Mouse (Mus musculus) limb, embryonic 12.5 days (tissue): Measurements from ENCODE around the gene Ptgds. TPM values are rescaled to one million over a fixed set of nuclear protein-coding genes. Genes with fewer than 3 reads are reported as not detected.

Source experiments
- ATAC-seq: fragments of 200-750 bp; cut with Nextera tagmentation; 2 replicates; pipeline ENCODE4 v1.8.0; 2017; ENCODE audit warnings: low read depth, moderate TSS enrichment; ENCODE audit not compliant: insufficient number of reproducible peaks, insufficient read depth, low FRiP score, low TSS enrichment
- H3K27ac ChIP-seq: fragments of 300-500 bp; sonication (generic); 2 replicates; pipeline ENCODE4 v1.5.1; 2016; ENCODE audit warnings: mild to moderate bottlenecking, moderate library complexity
- H3K27me3 ChIP-seq: fragments of 300-500 bp; sonication (generic); 2 replicates; pipeline ENCODE4 v1.6.1; 2016; ENCODE audit warnings: mild to moderate bottlenecking, moderate library complexity
- H3K36me3 ChIP-seq: fragments of 300-500 bp; sonication (generic); 2 replicates; pipeline ENCODE4 v1.6.1; 2016; ENCODE audit warnings: mild to moderate bottlenecking, moderate library complexity
- H3K4me1 ChIP-seq: fragments of 300-500 bp; sonication (generic); replicated peaks from 2 replicates; pipeline ENCODE4 v1.6.1; 2016
- H3K4me2 ChIP-seq: fragments of 300-500 bp; sonication (generic); 2 replicates; pipeline ENCODE4 v1.6.1; 2016; ENCODE audit warnings: mild to moderate bottlenecking, moderate library complexity
- H3K4me3 ChIP-seq: fragments of 300-500 bp; sonication (generic); replicated peaks from 2 replicates; pipeline ENCODE4 v1.5.1; 2016; ENCODE audit warnings: mild to moderate bottlenecking
- H3K9ac ChIP-seq: fragments of 300-500 bp; sonication (generic); replicated peaks from 2 replicates; pipeline ENCODE4 v1.6.1; 2016; ENCODE audit warnings: mild to moderate bottlenecking, moderate library complexity
- H3K9me3 ChIP-seq: fragments of 300-500 bp; sonication (generic); 2 replicates; pipeline ENCODE4 v1.6.1; 2016; ENCODE audit warnings: mild to moderate bottlenecking, moderate library complexity
- WGBS: fragments of 180-500 bp; shearing (Covaris S2); methylation state at CpG from one replicate; pipeline ENCODE4 v1.1.7; 2016; 5-methylcytosine and 5-hydroxymethylcytosine counted together
- polyA plus RNA-seq: library from polyadenylated mRNA; unstranded; fragments of >200 nt; fragmentation: Nextera tagmentation; extraction: Ambion mirVana; gene quantifications from 2 replicates; pipeline ENCODE4 v1.2.1, GENCODE M21; 2016

The Ptgds gene
- polyA plus RNA-seq, 1 experiment from 2014 or later, result 0.35 TPM

DNA sequence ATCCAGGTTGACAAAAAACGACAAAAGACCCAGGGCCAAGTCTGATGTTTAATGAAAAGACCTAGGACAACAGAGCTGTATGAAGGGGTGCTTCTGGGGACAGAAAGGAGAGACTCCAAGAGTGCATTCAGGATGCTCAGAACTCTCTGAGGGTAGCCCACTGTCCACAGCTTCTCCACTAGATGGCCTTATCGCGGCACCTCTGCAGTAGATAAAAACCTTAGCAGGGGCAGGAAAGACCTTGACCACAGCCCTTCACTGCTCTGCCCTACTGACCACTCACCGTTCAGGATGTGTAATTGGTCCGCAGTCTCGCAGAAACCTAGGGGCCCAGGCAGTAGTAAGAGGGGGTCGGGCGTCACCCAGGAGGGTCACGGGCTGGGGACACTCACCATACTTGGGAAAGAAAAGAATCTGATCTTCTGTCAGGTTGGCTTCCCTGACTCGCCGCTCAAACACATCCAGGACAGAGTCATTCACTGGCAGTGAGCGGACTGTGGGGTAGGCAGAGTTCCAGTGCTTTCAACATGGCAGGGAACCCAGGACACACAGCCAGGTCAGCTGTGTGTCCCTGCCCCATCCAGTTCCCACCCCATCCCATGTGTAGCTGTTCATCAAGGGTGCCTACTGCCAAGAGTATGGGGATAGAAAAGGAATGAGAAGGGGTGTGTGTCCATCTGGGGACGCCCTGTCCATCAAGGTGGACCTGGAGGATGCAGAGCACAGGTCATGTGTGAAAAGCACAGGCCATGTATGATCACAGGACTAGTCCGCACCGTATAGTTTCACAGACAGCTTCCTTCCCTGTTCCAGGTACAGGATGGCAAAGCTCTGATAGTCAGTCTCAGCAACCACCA, 29.0 kb upstream of the Ptgds start:
- no peaks in the 10 kb centered on the region for H3K9me3 ChIP-seq
- no peak for ATAC-seq
- no peaks in the 10 kb centered on the region for H3K27me3 ChIP-seq
- no peak overlapping the region for H3K9ac ChIP-seq
- H3K4me2 ChIP-seq, result no peak overlapping the region
- 72% methylated on average over 15 of the region's 15 CpGs for WGBS
- H3K4me3 ChIP-seq, result no peak overlapping the region
- H3K4me1 ChIP-seq, result peaks cover 15% of the 10 kb centered on the region
- H3K27ac ChIP-seq, result no peak overlapping the region
- peaks cover 16% of the 10 kb centered on the region for H3K36me3 ChIP-seq

DNA sequence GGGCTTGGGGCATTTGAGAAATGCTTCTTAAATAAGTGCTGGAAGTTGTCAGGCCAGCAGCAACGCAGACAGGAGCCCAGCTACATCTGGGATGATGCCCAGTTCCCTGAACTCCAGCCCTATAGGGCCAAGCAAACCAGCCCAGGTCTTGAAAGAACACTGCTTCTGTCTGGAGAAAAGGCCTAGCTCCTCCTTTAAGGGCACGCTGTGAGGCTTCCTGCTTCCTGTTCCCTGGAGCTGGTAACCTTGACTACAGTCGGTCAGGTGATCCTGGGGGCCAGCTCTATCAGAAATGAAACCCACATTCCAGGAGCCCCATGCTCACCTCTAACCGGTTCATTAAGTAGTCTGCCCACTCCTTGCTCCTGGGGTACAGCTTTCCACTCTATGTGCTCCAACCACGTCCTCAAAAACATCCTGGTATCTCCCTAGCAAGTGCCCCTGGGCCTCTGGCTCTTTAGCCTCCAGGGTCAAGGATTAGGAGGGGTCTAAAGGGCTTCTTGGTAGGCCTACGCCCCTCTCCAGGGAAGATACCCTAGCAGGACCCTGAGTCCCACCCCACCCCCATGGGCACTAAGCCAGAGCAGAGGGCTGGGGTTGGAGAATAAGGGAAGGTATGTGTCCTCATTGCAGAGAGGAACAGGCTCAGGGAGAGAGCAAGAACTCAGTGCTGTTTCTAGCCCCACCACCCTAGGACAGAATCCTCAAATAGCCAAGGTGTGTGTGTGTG, 28.2 kb upstream of the Ptgds start:
- WGBS, result 51% methylated on average over 6 of the region's 6 CpGs
- Histone ChIP-seq H3K4me3 (no peak overlapping the region), H3K9ac (no peak overlapping the region), H3K9me3 (no peaks in the 10 kb centered on the region), H3K36me3 (peaks cover 7% of the 10 kb centered on the region; the same call in 1 of the 2 replicates), H3K27me3 (no peaks in the 10 kb centered on the region), H3K27ac (peak overlapping the region; percentile 56), H3K4me1 (peaks cover 15% of the 10 kb centered on the region), H3K4me2 (no peak overlapping the region)
- no peak for ATAC-seq

DNA sequence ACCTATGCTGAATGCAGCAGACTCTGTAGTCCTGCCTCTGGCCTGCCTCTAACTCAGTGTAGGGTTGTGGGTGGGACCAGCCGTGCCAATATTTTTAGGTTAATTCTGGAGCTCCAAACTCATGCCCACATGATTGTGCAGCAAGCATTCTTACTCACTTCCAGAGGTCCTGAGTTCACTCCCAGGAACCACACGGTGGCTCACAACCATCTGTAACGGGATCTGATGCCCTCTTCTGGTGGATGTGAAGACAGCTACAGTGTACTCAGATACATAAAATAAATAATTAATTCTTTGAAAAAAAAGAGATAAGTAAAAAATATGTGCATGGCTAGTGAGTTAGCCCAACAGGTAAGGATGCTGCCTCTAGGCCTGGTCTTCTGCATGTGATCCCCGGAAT, 26.6 kb upstream of the Ptgds start:
- Histone ChIP-seq H3K4me3 (no peak overlapping the region), H3K27ac (no peak overlapping the region), H3K4me1 (peaks cover 7% of the 10 kb centered on the region), H3K9me3 (no peaks in the 10 kb centered on the region), H3K27me3 (no peaks in the 10 kb centered on the region), H3K36me3 (no peaks in the 10 kb centered on the region), H3K4me2 (no peak overlapping the region), H3K9ac (no peak overlapping the region)
- 45% methylated on average over 4 of the region's 4 CpGs for WGBS
- ATAC-seq, result no peak

DNA sequence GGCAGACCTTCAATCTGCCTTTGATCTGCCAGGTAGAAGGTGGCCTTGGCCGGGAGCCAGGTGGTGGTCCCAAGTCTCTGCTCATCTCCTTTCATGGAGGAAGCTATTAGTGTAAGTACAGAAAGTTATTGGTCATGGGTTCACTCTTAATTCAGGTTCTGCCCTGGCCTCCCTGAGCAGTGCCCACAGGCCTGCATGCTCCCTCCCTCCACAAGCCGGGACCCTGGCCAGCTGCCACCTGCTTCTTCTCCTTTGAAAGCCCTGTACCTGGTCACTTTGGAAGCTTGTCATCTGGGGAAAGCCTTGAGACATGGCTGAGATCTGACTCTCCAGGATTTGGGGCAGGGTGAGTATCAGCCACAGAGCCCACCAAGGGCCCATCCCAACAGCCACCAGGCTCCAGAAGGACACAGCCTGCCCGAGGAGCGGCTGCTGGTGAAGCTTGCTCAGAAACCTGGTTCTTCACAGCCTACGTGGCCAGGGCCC, 23.7 kb upstream of the Ptgds start, which contains the start of gene Lcn12:
Gene Lcn12 (minus strand): TSS at position 436 of the 486 bp plus-strand sequence.
- Histone ChIP-seq H3K4me3 (no peak within 1 kb of the TSS), H3K4me2 (no peak within 1 kb of the TSS), H3K27me3 (no peaks in the 10 kb centered on the region), H3K9me3 (no peaks in the 10 kb centered on the region), H3K4me1 (0 out of 2 replicates have a peak, but pooled peaks cover 2% of the 10 kb centered on the region), H3K27ac (no peak within 1 kb of the TSS), H3K36me3 (no peaks in the 10 kb centered on the region), H3K9ac (no peak within 1 kb of the TSS)
- WGBS, result 79% methylated on average over 5 of the region's 5 CpGs
- no peak for ATAC-seq

DNA sequence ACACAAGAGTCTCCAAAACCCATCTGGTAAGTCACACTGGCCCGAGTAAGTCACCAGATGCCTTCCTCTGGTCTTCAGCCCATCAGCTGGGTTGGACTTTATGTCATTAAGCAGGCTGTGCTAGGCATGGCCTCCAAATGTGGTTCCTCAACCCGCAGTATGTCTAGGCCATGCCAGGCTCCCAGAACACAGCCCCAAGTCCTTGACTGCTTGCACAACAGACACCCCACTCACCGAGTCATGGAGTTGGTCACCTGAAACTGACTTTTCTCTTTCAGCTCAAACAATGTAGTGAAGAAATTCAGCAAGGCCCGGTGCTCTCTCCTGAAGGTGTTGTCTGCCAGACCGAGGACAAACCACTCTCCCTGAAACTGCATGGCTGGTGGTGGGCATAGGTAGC, 23.1 kb upstream of the Ptgds start:
- Histone ChIP-seq H3K27me3 (no peaks in the 10 kb centered on the region), H3K9me3 (no peaks in the 10 kb centered on the region), H3K4me2 (no peak overlapping the region), H3K4me3 (no peak overlapping the region), H3K27ac (no peak overlapping the region), H3K4me1 (no peaks in the 10 kb centered on the region), H3K36me3 (no peaks in the 10 kb centered on the region), H3K9ac (no peak overlapping the region)
- 81% methylated on average over 5 of the region's 5 CpGs for WGBS
- ATAC-seq, result no peak

DNA sequence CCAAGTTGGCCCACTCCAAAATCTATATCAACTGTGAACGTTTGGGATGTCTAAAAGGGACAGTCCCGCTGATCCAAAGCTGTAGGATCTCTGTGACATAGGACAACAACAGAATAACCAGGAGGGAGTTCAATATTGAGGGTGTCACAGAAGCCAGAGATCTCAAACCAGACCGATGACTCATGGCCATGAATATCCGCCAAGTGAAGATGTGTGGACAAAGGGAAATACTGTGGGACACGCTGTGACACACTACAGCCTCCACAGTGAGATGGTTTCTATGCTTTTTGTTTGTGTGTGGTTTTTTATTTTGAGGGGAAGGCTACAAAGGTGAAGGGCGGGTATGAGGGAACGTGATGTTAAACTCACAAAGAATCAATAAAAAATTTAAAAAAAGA, 18.8 kb upstream of the Ptgds start:
- Histone ChIP-seq H3K4me3 (no peak overlapping the region), H3K9ac (no peak overlapping the region), H3K4me2 (no peak overlapping the region), H3K27ac (no peak overlapping the region), H3K4me1 (no peaks in the 10 kb centered on the region), H3K9me3 (no peaks in the 10 kb centered on the region), H3K27me3 (no peaks in the 10 kb centered on the region), H3K36me3 (no peaks in the 10 kb centered on the region)
- ATAC-seq, result no peak
- WGBS, result 79% methylated on average over 7 of the region's 7 CpGs

DNA sequence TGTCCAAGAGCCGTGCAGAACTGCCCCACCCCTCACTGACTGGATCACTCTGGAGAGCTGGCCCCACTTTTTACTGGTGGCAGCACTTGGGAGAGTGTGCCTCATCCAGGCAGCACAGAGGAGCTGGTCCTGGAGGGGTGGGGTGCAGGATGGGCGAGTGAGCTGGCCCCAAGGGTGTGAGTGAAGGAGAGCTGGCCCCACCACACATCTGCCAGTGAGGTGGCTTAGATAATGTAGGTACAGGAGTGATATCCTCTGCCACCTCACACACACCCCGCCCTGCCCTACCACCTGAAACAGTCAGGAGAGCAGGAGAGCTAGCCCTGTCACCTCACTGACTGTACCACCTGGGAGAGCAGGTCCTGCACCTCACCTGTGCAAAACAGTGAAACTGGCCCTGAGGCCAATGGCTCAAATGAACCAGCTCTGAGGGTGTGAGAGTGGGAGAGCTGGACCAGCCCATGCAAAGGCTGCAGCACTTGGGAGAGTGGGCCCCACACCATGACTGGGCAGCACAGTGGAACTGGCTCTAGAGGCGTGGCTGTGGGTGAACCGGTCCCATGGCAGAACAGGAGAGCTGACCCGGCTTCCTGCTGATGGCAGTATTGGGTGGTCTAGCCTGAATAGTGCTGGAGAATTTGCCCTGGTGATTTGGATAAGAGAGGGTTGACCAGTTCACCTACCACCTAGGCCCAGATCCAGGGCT, 18.3 kb upstream of the Ptgds start:
- no peaks in the 10 kb centered on the region for H3K9me3 ChIP-seq
- H3K27ac ChIP-seq, result no peak overlapping the region
- no peak for ATAC-seq
- no peaks in the 10 kb centered on the region for H3K27me3 ChIP-seq
- no peak overlapping the region for H3K4me3 ChIP-seq
- no peaks in the 10 kb centered on the region for H3K36me3 ChIP-seq
- no peaks in the 10 kb centered on the region for H3K4me1 ChIP-seq
- no peak overlapping the region for H3K9ac ChIP-seq
- WGBS, result 77% methylated on average over 6 of the region's 6 CpGs
- no peak overlapping the region for H3K4me2 ChIP-seq

DNA sequence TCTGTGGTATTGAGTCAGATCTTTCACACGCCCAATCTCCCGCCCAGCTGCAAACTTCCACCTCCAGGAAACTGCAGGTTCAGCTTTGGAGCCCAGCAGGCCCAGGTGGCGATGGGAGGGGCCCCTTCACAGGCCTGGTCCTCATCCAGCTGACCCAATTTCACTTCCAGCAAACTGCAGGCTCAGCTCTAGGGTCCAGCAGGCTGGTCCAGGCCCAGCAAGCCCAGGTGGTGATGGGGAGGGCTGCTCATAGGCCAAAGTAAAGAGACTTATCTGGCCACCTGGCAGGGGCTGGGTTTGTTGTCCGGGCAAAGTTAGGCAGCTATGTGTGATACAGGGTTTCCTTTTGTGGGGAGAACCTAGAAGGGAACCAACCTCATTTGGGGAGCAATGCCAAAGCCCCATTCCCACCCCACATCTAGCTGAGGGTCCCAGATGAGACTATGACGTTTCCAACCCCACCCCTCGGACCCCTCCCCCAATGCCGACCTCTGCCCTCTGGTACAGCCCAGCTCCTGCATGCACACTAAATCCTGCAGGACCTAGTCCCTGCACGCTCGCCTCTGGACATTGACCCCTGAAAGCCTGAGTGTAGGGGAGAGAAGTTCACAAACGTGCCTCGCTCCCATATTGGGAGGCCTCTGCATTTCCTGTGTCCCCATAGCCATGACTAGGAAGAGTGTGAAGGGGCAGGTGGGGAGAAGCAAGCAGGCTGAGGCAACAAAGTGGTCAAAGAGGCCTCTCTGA, 15.2 kb upstream of the Ptgds start:
- no peak overlapping the region for H3K4me3 ChIP-seq

DNA sequence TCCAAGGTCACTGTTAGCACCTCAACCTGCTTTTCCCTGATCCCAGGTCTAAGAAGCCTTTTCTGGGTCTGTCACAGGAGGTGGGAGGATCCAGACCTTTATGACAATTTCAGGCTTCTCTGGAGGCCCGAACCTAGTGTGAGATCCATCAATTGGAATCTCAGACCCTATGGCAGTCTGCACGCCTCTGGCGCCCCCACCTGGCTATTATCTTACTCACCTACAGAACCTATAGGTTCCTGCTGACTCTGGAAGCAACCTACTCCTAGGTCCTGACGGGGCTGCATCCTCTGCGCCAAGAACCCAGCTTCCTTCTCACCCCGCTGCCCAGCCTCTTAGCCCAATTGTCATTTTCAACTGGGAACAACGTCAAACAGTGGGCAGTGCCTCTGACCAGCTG, 13.1 kb upstream of the Ptgds start:
- Histone ChIP-seq H3K27me3 (no peaks in the 10 kb centered on the region), H3K4me2 (no peak overlapping the region), H3K27ac (no peak overlapping the region), H3K4me3 (no peak overlapping the region), H3K4me1 (no peaks in the 10 kb centered on the region), H3K36me3 (no peaks in the 10 kb centered on the region), H3K9ac (no peak overlapping the region), H3K9me3 (no peaks in the 10 kb centered on the region)
- 21% methylated on average over 7 of the region's 7 CpGs for WGBS
- no peak for ATAC-seq

More for the DNA sequence above, 15.2 kb upstream of the Ptgds start:
- H3K27me3 ChIP-seq, result no peaks in the 10 kb centered on the region
- peak overlapping the region; percentile 27; the same call in 1 of the 2 replicates for H3K9ac ChIP-seq
- H3K27ac ChIP-seq, result no peak overlapping the region
- H3K4me2 ChIP-seq, result no peak overlapping the region
- H3K9me3 ChIP-seq, result no peaks in the 10 kb centered on the region
- H3K4me1 ChIP-seq, result no peaks in the 10 kb centered on the region
- no peaks in the 10 kb centered on the region for H3K36me3 ChIP-seq
- ATAC-seq, result no peak
- 68% methylated on average over 11 of the region's 11 CpGs for WGBS

DNA sequence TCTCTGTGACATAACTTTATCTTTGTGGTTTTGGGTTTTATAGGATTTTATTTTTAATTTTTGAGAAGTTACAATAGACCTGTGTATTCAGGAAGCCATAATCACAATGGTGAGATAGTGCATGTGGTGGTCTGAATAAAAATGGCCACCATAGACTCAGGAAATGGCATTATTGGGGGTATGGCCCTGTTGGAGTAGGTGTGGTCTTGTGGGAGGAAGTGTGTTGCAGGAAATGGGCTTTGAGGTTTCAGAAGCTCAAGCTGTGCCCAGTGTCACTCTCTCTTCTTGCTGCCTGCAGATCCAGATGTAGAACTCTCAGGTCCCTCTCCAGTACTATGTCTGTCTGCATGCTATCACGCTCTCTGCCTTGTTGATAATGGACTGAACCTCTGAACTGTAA, 10.7 kb upstream of the Ptgds start:
- Histone ChIP-seq H3K27me3 (no peaks in the 10 kb centered on the region), H3K4me3 (no peak overlapping the region), H3K4me1 (no peaks in the 10 kb centered on the region), H3K9me3 (no peaks in the 10 kb centered on the region), H3K36me3 (no peaks in the 10 kb centered on the region), H3K27ac (no peak overlapping the region), H3K9ac (no peak overlapping the region), H3K4me2 (no peak overlapping the region)
- WGBS, result 87% methylated on average over 1 of the region's 1 CpGs
- ATAC-seq, result no peak
